Mouse (Mus musculus) adrenal gland, postnatal 36 days (tissue): ENCODE data around the gene Samt3. TPM values are rescaled to one million over a fixed set of nuclear protein-coding genes. Genes with fewer than 3 reads are reported as not detected.

ENCODE experiments used
- DNase-seq, 2 experiments: peaks; one replicate each; pipeline ENCODE4 v3.0.0; 2021; ENCODE audit warnings: mixed read lengths in 1 of 2
- long read RNA-seq, 2 experiments: library from polyadenylated mRNA; stranded (forward); transcript quantifications; one replicate each; pipeline ENCODE4 v2.0.0; 2021; ENCODE audit warnings: borderline sequencing depth in 2 of 2
- total RNA-seq, 2 experiments: library from RNA; stranded (reverse); gene quantifications; 2 replicates each; pipeline ENCODE4 v1.2.3; 2021

The Samt3 gene
- total RNA-seq = not detected
- long read RNA-seq, experiment 1 = 0 reads
- long read RNA-seq, experiment 2 = 0 reads

DNA sequence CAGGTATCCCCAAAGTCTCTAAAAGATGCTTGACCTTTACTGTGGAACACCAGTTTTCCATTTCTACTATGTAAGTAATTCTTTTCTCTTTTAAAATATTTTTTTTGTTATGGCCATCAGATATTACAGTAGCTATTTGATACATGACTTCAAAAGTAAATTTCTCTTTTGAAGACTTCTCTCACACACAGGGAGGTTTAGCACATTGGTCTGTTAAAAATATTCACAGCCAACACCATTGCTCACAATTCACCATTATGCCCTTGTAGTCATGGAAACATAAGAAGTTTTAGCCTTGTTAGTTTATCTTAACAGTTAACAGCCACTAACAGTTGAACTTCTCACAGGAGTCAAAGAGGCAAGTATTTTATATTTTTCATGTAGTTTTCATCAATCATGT lies at the start of gene Samt3:
TSS of gene Samt3 (plus strand) at position 301 of the 400 bp plus-strand sequence.
- no peak for DNase-seq

DNA sequence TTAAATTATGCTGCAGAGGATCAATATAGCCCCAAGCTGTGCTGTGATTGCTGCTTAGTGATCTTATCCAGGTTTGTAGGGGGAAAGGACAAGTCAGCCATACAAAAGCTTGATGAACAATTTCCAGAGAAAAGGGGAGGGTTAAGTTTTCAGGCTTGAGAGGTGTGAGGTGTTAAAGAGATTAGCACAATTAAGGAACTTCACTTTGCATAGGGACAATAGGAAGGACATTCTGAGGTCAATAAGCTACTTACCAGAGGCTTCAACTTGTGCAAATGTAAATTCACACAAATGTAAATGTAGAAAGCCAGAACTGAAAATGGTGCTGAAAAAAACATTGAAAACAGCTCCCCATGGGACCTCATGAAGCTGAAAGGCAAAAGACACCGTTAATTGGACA lies 27.4 kb upstream of the Samt3 start:
- DNase-seq = no peak

GRCm38 (mm10) chrX:86088672-86089071 lies 44.7 kb downstream of the Samt3 start:
- DNase-seq = no peak

Other genes starting within 250 kb of the Samt3 start
- gene 5430427O19Rik, start 173.8 kb upstream of the Samt3 start, total RNA-seq = under 1 TPM; 0.20 to 0.26 TPM
- gene Nr0b1, start 147.6 kb downstream of the Samt3 start, total RNA-seq = 10 to 100 TPM in 1 of 2 experiments, 1 to 10 TPM in 1; 6.5 to 28.7 TPM